Mouse (Mus musculus): ENCODE data around the gene Nptn.

GRCm38 (mm10) chr9:58581283-58581930 is 633 bp upstream of the Nptn start:
- TF ChIP-seq CTCF (IDR thresholded peaks at IDR 0.05; ENCODE audit: insufficient read depth, low read length): no peak
- TF ChIP-seq POLR2A (IDR thresholded peaks at IDR 0.05; ENCODE audit: borderline replicate concordance, extremely low read depth, low read depth, low read length): no peak
